Mouse (Mus musculus) MEL (cell line): ENCODE results near the gene Clhc1. TPM values are rescaled to one million over a fixed set of nuclear protein-coding genes. Genes with fewer than 3 reads are reported as not detected.

Experiments used
- DNase-seq: peaks from one replicate; pipeline ENCODE4 v3.0.0; 2011; ENCODE audit warnings: low read depth, low spot score
- H3K27ac ChIP-seq: 2 replicates; pipeline ENCODE4 v1.5.1; 2012; ENCODE audit warnings: low read depth, mild to moderate bottlenecking, control low read depth, low read length, moderate library complexity; ENCODE audit not compliant: control insufficient read depth
- H3K27me3 ChIP-seq, 2 experiments: fragments of 150-350 bp in 1 of 2; sonication (generic) in 1 of 2; 2 replicates each; pipeline ENCODE4 v1.6.1; 2012; ENCODE audit warnings: low read length in 2 of 2, mild to moderate bottlenecking in 2 of 2, improper control_type of control experiment in 1 of 2, moderate library complexity in 1 of 2; ENCODE audit not compliant: insufficient read depth in 2 of 2, control insufficient read depth in 1 of 2
- H3K36me3 ChIP-seq, 2 experiments: 2 replicates each; pipeline ENCODE4 v1.6.1; 2012 to 2014; ENCODE audit warnings: low read length in 2 of 2, improper control_type of control experiment in 1 of 2, inconsistent platforms in 1 of 2, mild to moderate bottlenecking in 1 of 2; ENCODE audit not compliant: insufficient read depth in 2 of 2, control insufficient read depth in 1 of 2
- H3K4me1 ChIP-seq, 2 experiments: fragments of 150-350 bp in 1 of 2; sonication (generic) in 1 of 2; 2 replicates each; pipeline ENCODE4 v1.6.1; 2012; ENCODE audit warnings: low read length in 2 of 2, improper control_type of control experiment in 1 of 2, mild to moderate bottlenecking in 1 of 2; ENCODE audit not compliant: insufficient read depth in 2 of 2, control insufficient read depth in 1 of 2
- H3K4me3 ChIP-seq, 2 experiments: fragments of 150-350 bp in 1 of 2; sonication (generic) in 1 of 2; 2 replicates each; pipeline ENCODE4 v1.5.1; 2012; ENCODE audit warnings: low read depth in 2 of 2, low read length in 2 of 2, mild to moderate bottlenecking in 2 of 2, moderate library complexity in 2 of 2, control low read depth in 1 of 2, improper control_type of control experiment in 1 of 2; ENCODE audit not compliant: control insufficient read depth in 1 of 2, insufficient read depth in 1 of 2
- H3K79me2 ChIP-seq: 2 replicates; pipeline ENCODE4 v1.6.1; 2012; ENCODE audit warnings: mild to moderate bottlenecking, low read length, moderate library complexity; ENCODE audit not compliant: control insufficient read depth, poor library complexity, insufficient read depth
- H3K9ac ChIP-seq: 2 replicates; pipeline ENCODE4 v1.6.1; 2012; ENCODE audit warnings: low read depth, mild to moderate bottlenecking, control low read depth, low read length, moderate library complexity; ENCODE audit not compliant: control insufficient read depth, poor library complexity, severe bottlenecking
- H3K9me3 ChIP-seq: fragments of 150-350 bp; sonication (generic); replicated peaks from 2 replicates; pipeline ENCODE4 v1.6.1; 2012; ENCODE audit warnings: mild to moderate bottlenecking, low read length, improper control_type of control experiment, moderate library complexity; ENCODE audit not compliant: insufficient read depth
- BHLHE40 ChIP-seq: IDR thresholded peaks from 2 replicates; pipeline ENCODE4 v1.6.1; 2012; ENCODE audit warnings: low read depth, mild to moderate bottlenecking, inconsistent platforms, low read length, improper control_type of control experiment, borderline replicate concordance
- CHD1 ChIP-seq: IDR thresholded peaks from 2 replicates; pipeline ENCODE4 v1.6.1; 2012; ENCODE audit warnings: low read depth, mild to moderate bottlenecking, inconsistent platforms, low read length, improper control_type of control experiment
- GABPA ChIP-seq: IDR thresholded peaks from 2 replicates; pipeline ENCODE4 v1.6.1; 2012; ENCODE audit warnings: low read depth, mild to moderate bottlenecking, inconsistent platforms, low read length, improper control_type of control experiment, moderate library complexity
- HCFC1 ChIP-seq: IDR thresholded peaks from 2 replicates; pipeline ENCODE4 v1.6.1; 2012; ENCODE audit warnings: low read depth, mild to moderate bottlenecking, inconsistent platforms, low read length, improper control_type of control experiment, moderate library complexity
- JUND ChIP-seq: IDR thresholded peaks from 2 replicates; pipeline ENCODE4 v1.6.1; 2011; ENCODE audit warnings: low read depth, mild to moderate bottlenecking, improper control_type of control experiment, low read length
- MXI1 ChIP-seq: IDR thresholded peaks from 2 replicates; pipeline ENCODE4 v1.6.1; 2011; ENCODE audit warnings: mild to moderate bottlenecking, low read depth, low read length, improper control_type of control experiment
- MYB ChIP-seq: IDR thresholded peaks from 2 replicates; pipeline ENCODE4 v1.6.1; 2011; ENCODE audit warnings: mild to moderate bottlenecking, low read depth, low read length, improper control_type of control experiment
- RAD21 ChIP-seq: IDR thresholded peaks from 2 replicates; pipeline ENCODE4 v1.6.1; 2011; ENCODE audit warnings: mild to moderate bottlenecking, low read depth, low read length, improper control_type of control experiment
- TCF12 ChIP-seq: IDR thresholded peaks from 2 replicates; pipeline ENCODE4 v1.6.1; 2014; ENCODE audit warnings: low read depth, mild to moderate bottlenecking, inconsistent platforms, low read length, improper control_type of control experiment, moderate library complexity
- USF1 ChIP-seq: IDR thresholded peaks from 2 replicates; pipeline ENCODE4 v1.6.1; 2014; ENCODE audit warnings: low read depth, mild to moderate bottlenecking, inconsistent platforms, low read length, improper control_type of control experiment, moderate library complexity
- ZC3H11A ChIP-seq: IDR thresholded peaks from 2 replicates; pipeline ENCODE4 v1.6.1; 2012; ENCODE audit warnings: low read depth, mild to moderate bottlenecking, inconsistent platforms, low read length, improper control_type of control experiment
- ZKSCAN1 ChIP-seq: IDR thresholded peaks from 2 replicates; pipeline ENCODE4 v1.6.1; 2012; ENCODE audit warnings: low read depth, mild to moderate bottlenecking, inconsistent platforms, low read length, improper control_type of control experiment, moderate library complexity
- ZMIZ1 ChIP-seq: IDR thresholded peaks from 2 replicates; pipeline ENCODE4 v1.6.1; 2012; ENCODE audit warnings: low read depth, mild to moderate bottlenecking, inconsistent platforms, low read length, improper control_type of control experiment, moderate library complexity
- ZNF384 ChIP-seq: IDR thresholded peaks from 2 replicates; pipeline ENCODE4 v1.6.1; 2012; ENCODE audit warnings: low read depth, mild to moderate bottlenecking, inconsistent platforms, low read length, improper control_type of control experiment
- polyA plus RNA-seq, 2 experiments: library from polyadenylated mRNA; stranded (reverse) in 1 of 2; unstranded in 1 of 2; fragments of >175 nt in 1 of 2; fragments of >200 nt in 1 of 2; gene quantifications; 2 replicates each; pipeline versions ENCODE4 v1.2.1 to v1.2.4; 2012; ENCODE audit warnings: low replicate concordance in 2 of 2, low read depth in 1 of 2; ENCODE audit not compliant: insufficient read length in 2 of 2, insufficient read depth in 1 of 2, missing spikeins in 1 of 2
- total RNA-seq: library from RNA; depleted of rRNA; stranded (reverse); fragments of 300-350 nt; gene quantifications from 2 replicates; pipeline ENCODE4 v1.2.3, GENCODE M21; 2012

Gene Clhc1
- total and polyA plus RNA-seq, 3 experiments: 0.08 to 0.62 TPM; not detected in 1

GRCm38 (mm10) chr11:29549425-29549778 lies 1.7 kb downstream of the Clhc1 start (continued):
- TF ChIP-seq CHD1: 0 out of 2 replicates have a peak, but pooled peaks have one; percentile 1

GRCm38 (mm10) chr11:29560452-29560851 lies 12.7 kb downstream of the Clhc1 start:
- no peak overlapping the region for H3K9ac ChIP-seq
- no peak overlapping the region for H3K27ac ChIP-seq
- H3K79me2 ChIP-seq: no peaks in the 10 kb centered on the region

GRCm38 (mm10) chr11:29560990-29561389 lies 13.2 kb downstream of the Clhc1 start:
- H3K4me1 ChIP-seq: no peaks in the 10 kb centered on the region
- no peak overlapping the region for H3K9ac ChIP-seq
- no peak overlapping the region for H3K4me3 ChIP-seq
- H3K27me3 ChIP-seq: no peaks in the 10 kb centered on the region
- no peaks in the 10 kb centered on the region for H3K79me2 ChIP-seq
- DNase-seq: no peak
- H3K27ac ChIP-seq: no peak overlapping the region
- H3K36me3 ChIP-seq: no peaks in the 10 kb centered on the region
- no peak for TF ChIP-seq HCFC1
- no peak for TF ChIP-seq TCF12
- no peaks in the 10 kb centered on the region for H3K9me3 ChIP-seq

More at GRCm38 (mm10) chr11:29560452-29560851, 12.7 kb downstream of the Clhc1 start:
- no peaks in the 10 kb centered on the region for H3K27me3 ChIP-seq
- TF ChIP-seq MYB (no peak), USF1 (no peak), ZKSCAN1 (no peak), HCFC1 (no peak), GABPA (no peak), ZNF384 (no peak), ZMIZ1 (no peak)
- no peak overlapping the region for H3K4me3 ChIP-seq
- no peaks in the 10 kb centered on the region for H3K36me3 ChIP-seq
- no peaks in the 10 kb centered on the region for H3K9me3 ChIP-seq
- DNase-seq: no peak
- H3K4me1 ChIP-seq: no peaks in the 10 kb centered on the region

- Histone ChIP-seq H3K9ac (no peak overlapping the region), H3K27ac (no peak overlapping the region), H3K4me1 (no peaks in the 10 kb centered on the region), H3K79me2 (no peaks in the 10 kb centered on the region), H3K36me3 (no peaks in the 10 kb centered on the region)
- no peak for DNase-seq
- TF ChIP-seq BHLHE40: no peak
- TF ChIP-seq JUND: no peak
- no peak for TF ChIP-seq RAD21
- no peak for TF ChIP-seq MXI1
- no peak for TF ChIP-seq ZC3H11A
- TF ChIP-seq TCF12: no peak
- TF ChIP-seq, all 39 proteins: peak for 0
- Histone ChIP-seq H3K9me3 (no peaks in the 10 kb centered on the region), H3K27me3 (no peaks in the 10 kb centered on the region), H3K4me3 (no peak overlapping the region)
These were observed 15.7 kb downstream of the Clhc1 start for GRCm38 (mm10) chr11:29563406-29563805.
